Mouse (Mus musculus): ENCODE measurements around the gene Fosl2. TPM values are rescaled to one million over a fixed set of nuclear protein-coding genes. Genes with fewer than 3 reads are reported as not detected.

Fosl2 gene
- polyA plus RNA-seq, 1 experiment from 2014 or later = 1.8 TPM

DNA sequence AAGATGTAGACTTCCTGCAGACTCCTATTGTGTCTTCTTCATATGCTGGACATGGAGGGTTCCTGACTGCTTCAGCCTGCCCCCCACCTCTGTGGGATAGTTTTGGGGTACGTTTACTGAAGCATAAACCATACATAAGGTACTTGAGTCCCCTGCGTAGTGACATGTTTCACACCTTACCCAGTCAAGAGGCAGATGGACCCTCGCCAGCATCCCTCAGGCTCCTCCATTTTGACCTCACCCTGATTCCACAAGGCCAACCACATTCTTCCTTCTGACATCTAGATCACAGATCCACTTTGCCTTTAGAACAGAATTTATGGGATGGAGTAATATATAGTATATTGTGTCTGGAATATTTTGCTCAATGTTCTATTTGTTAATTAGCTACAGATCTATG lies 8.4 kb upstream of the Fosl2 start:
- ATAC-seq (no peak), DNase-seq (ENCODE audit: low spot score) (no peak)
- Histone ChIP-seq H3K27ac (ENCODE audit: low read depth, low read length) (no peak overlapping the region), H3K4me1 (ENCODE audit: control insufficient read depth, insufficient read depth, low read length) (no peaks in the 10 kb centered on the region), H3K9me3 (replicated peaks; ENCODE audit: control insufficient read depth, low read length) (no peaks in the 10 kb centered on the region), H3K27me3 (replicated peaks; ENCODE audit: control insufficient read depth, insufficient read depth, low read length) (peaks cover 9% of the 10 kb centered on the region; the same call in 1 of the 2 replicates), H3K36me3 (ENCODE audit: control insufficient read depth, insufficient read depth, low read length) (no peaks in the 10 kb centered on the region), H3K4me3 (ENCODE audit: low read depth, low read length) (no peak overlapping the region), H3K4me2 (ENCODE audit: low read length) (no peak overlapping the region), H3K9ac (ENCODE audit: low read length) (no peak overlapping the region)
- WGBS = 86% methylated on average over 3 of the region's 3 CpGs

- no peaks in the 10 kb centered on the region for H3K36me3 ChIP-seq (ENCODE audit: control insufficient read depth, insufficient read depth, low read length)
- no peak overlapping the region for H3K4me2 ChIP-seq (ENCODE audit: low read length)
- DNase-seq (ENCODE audit: low spot score) (no peak), ATAC-seq (no peak)
- 65% methylated on average over 3 of the region's 3 CpGs for WGBS
- H3K27ac ChIP-seq (ENCODE audit: low read depth, low read length) = no peak overlapping the region
- no peak overlapping the region for H3K9ac ChIP-seq (ENCODE audit: low read length)
- H3K4me1 ChIP-seq (ENCODE audit: control insufficient read depth, insufficient read depth, low read length) = no peaks in the 10 kb centered on the region
- peaks cover 14% of the 10 kb centered on the region for H3K27me3 ChIP-seq (replicated peaks; ENCODE audit: control insufficient read depth, insufficient read depth, low read length)
- no peaks in the 10 kb centered on the region for H3K9me3 ChIP-seq (replicated peaks; ENCODE audit: control insufficient read depth, low read length)
- no peak overlapping the region for H3K4me3 ChIP-seq (ENCODE audit: low read depth, low read length)
Measured at GRCm38 (mm10) chr5:32127927-32128326, 7.7 kb upstream of the Fosl2 start.

DNA sequence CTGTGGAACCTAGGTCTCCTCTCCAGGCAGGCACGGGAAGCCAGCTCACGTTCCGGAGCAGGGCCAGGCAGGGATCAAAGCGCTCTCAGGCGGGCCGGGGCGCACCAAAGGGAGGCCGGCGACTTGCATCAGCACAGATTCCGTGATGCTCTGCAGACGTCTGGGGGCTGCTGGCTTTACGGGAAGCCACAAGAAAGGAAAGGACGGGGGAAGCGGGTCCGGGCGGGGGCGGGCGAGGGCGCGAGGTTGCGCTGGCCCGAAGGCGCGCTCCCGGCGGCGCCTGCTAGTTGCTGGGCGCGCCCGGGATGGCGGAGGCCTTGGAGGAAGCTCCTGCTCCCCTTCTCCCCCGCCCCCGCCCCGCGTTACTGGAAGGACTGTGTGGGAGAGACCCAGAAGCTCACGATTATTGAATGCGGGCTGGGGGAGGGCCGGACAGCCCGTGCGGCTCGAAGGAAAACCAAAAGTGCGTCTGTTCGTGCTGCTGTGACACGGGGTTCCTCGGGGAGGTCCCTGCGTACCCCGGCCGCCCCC lies 2.6 kb upstream of the Fosl2 start:
- H3K4me3 ChIP-seq (ENCODE audit: low read depth, low read length) = peak overlapping the region; percentile 53
- H3K27ac ChIP-seq (ENCODE audit: low read depth, low read length) = no peak overlapping the region
- peak overlapping the region; percentile 67 for H3K9ac ChIP-seq (ENCODE audit: low read length)
- ATAC-seq (peak; percentile 28), DNase-seq (ENCODE audit: low spot score) (peak; percentile 53)
- H3K4me1 ChIP-seq (ENCODE audit: control insufficient read depth, insufficient read depth, low read length) = peaks cover 13% of the 10 kb centered on the region
- H3K4me2 ChIP-seq (ENCODE audit: low read length) = peak overlapping the region; percentile 95
- 2% methylated on average over 47 of the region's 48 CpGs for WGBS
- no peaks in the 10 kb centered on the region for H3K36me3 ChIP-seq (ENCODE audit: control insufficient read depth, insufficient read depth, low read length)
- no peaks in the 10 kb centered on the region for H3K9me3 ChIP-seq (replicated peaks; ENCODE audit: control insufficient read depth, low read length)
- peaks cover 47% of the 10 kb centered on the region for H3K27me3 ChIP-seq (replicated peaks; ENCODE audit: control insufficient read depth, insufficient read depth, low read length)

GRCm38 (mm10) chr5:32133549-32134004 lies 2.0 kb upstream of the Fosl2 start:
- H3K9me3 ChIP-seq (replicated peaks; ENCODE audit: control insufficient read depth, low read length) = no peaks in the 10 kb centered on the region
- peak overlapping the region; percentile 53 for H3K4me3 ChIP-seq (ENCODE audit: low read depth, low read length)
- peak; percentile 18; the same call in 1 of the 2 replicates for ATAC-seq
- peak overlapping the region; percentile 95 for H3K4me2 ChIP-seq (ENCODE audit: low read length)
- peak; percentile 52 for DNase-seq (ENCODE audit: low spot score)
- H3K27ac ChIP-seq (ENCODE audit: low read depth, low read length) = no peak overlapping the region
- H3K36me3 ChIP-seq (ENCODE audit: control insufficient read depth, insufficient read depth, low read length) = no peaks in the 10 kb centered on the region
- peaks cover 47% of the 10 kb centered on the region for H3K27me3 ChIP-seq (replicated peaks; ENCODE audit: control insufficient read depth, insufficient read depth, low read length)
- WGBS = under 1% methylated on average over 20 of the region's 20 CpGs
- peaks cover 13% of the 10 kb centered on the region for H3K4me1 ChIP-seq (ENCODE audit: control insufficient read depth, insufficient read depth, low read length)
- H3K9ac ChIP-seq (ENCODE audit: low read length) = peak overlapping the region; percentile 67

DNA sequence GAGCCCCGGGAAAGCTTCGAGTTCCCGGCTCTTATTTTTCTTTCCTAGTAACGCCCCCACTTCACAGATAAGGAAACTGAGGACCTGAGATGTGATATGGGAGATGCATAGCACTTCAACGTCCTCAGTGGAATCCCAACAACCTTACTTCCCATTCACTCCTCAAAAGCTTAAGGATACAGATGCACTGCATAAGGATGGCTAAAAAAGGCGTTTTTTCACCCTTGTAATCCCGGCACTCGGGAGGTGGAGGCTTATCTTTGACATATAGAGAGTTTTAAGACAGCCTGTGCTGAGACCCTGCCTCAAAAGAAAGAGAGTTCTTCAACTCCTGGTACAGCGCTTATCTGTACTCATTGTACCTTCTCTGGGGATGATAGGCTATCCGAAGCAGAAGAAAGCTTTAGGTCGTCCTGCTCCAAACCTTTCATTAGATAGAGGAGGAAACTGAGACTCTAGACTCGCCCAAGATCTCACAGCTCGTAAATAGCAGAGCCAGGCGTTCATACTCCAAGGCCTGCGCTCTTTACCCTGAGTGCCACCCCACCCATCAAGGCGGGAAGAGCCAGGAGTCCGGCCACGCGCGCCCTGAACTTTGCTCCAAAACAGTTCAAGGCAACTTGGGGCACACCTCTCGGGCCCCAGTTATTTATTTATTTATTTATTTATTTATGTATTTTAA lies 1.4 kb upstream of the Fosl2 start:
- no peaks in the 10 kb centered on the region for H3K36me3 ChIP-seq (ENCODE audit: control insufficient read depth, insufficient read depth, low read length)
- no peak for DNase-seq (ENCODE audit: low spot score)
- no peak for ATAC-seq
- peaks cover 50% of the 10 kb centered on the region for H3K27me3 ChIP-seq (replicated peaks; ENCODE audit: control insufficient read depth, insufficient read depth, low read length)
- H3K9me3 ChIP-seq (replicated peaks; ENCODE audit: control insufficient read depth, low read length) = no peaks in the 10 kb centered on the region
- peak overlapping the region; percentile 95 for H3K4me2 ChIP-seq (ENCODE audit: low read length)
- peaks cover 13% of the 10 kb centered on the region for H3K4me1 ChIP-seq (ENCODE audit: control insufficient read depth, insufficient read depth, low read length)
- 3% methylated on average over 21 of the region's 21 CpGs for WGBS
- no peak overlapping the region for H3K27ac ChIP-seq (ENCODE audit: low read depth, low read length)
- peak overlapping the region; percentile 53 for H3K4me3 ChIP-seq (ENCODE audit: low read depth, low read length)
- H3K9ac ChIP-seq (ENCODE audit: low read length) = peak overlapping the region; percentile 67

GRCm38 (mm10) chr5:32134903-32135335 lies 682 bp upstream of the Fosl2 start:
- no peak for DNase-seq (ENCODE audit: low spot score)
- H3K36me3 ChIP-seq (ENCODE audit: control insufficient read depth, insufficient read depth, low read length) = no peaks in the 10 kb centered on the region
- peaks cover 13% of the 10 kb centered on the region for H3K4me1 ChIP-seq (ENCODE audit: control insufficient read depth, insufficient read depth, low read length)
- ATAC-seq = peak; percentile 63
- peak overlapping the region; percentile 77 for H3K27ac ChIP-seq (ENCODE audit: low read depth, low read length)
- under 1% methylated on average over 39 of the region's 54 CpGs for WGBS
- H3K9ac ChIP-seq (ENCODE audit: low read length) = peak overlapping the region; percentile 61
- no peaks in the 10 kb centered on the region for H3K9me3 ChIP-seq (replicated peaks; ENCODE audit: control insufficient read depth, low read length)
- H3K27me3 ChIP-seq (replicated peaks; ENCODE audit: control insufficient read depth, insufficient read depth, low read length) = peaks cover 50% of the 10 kb centered on the region
- peak overlapping the region; percentile 53 for H3K4me3 ChIP-seq (ENCODE audit: low read depth, low read length)
- H3K4me2 ChIP-seq (ENCODE audit: low read length) = peak overlapping the region; percentile 95

- no peak for DNase-seq (ENCODE audit: low spot score)
- Histone ChIP-seq H3K4me3 (ENCODE audit: low read depth, low read length) (peak overlapping the region; percentile 53), H3K4me1 (ENCODE audit: control insufficient read depth, insufficient read depth, low read length) (peaks cover 13% of the 10 kb centered on the region), H3K4me2 (ENCODE audit: low read length) (peak overlapping the region; percentile 95), H3K36me3 (ENCODE audit: control insufficient read depth, insufficient read depth, low read length) (no peaks in the 10 kb centered on the region), H3K27ac (ENCODE audit: low read depth, low read length) (peak overlapping the region; percentile 60; the same call in 1 of the 2 replicates), H3K27me3 (replicated peaks; ENCODE audit: control insufficient read depth, insufficient read depth, low read length) (peaks cover 46% of the 10 kb centered on the region), H3K9ac (ENCODE audit: low read length) (peak overlapping the region; percentile 57), H3K9me3 (replicated peaks; ENCODE audit: control insufficient read depth, low read length) (no peaks in the 10 kb centered on the region)
- no peak for ATAC-seq
- under 1% methylated on average over 55 of the region's 63 CpGs for WGBS
Measured at GRCm38 (mm10) chr5:32136301-32136863, 781 bp downstream of the Fosl2 start.

GRCm38 (mm10) chr5:32137106-32137522 lies 1.5 kb downstream of the Fosl2 start:
- peak overlapping the region; percentile 53 for H3K4me3 ChIP-seq (ENCODE audit: low read depth, low read length)
- DNase-seq (ENCODE audit: low spot score) (peak; percentile 31), ATAC-seq (no peak)
- no peaks in the 10 kb centered on the region for H3K36me3 ChIP-seq (ENCODE audit: control insufficient read depth, insufficient read depth, low read length)
- H3K27me3 ChIP-seq (replicated peaks; ENCODE audit: control insufficient read depth, insufficient read depth, low read length) = peaks cover 42% of the 10 kb centered on the region
- H3K9me3 ChIP-seq (replicated peaks; ENCODE audit: control insufficient read depth, low read length) = no peaks in the 10 kb centered on the region
- H3K4me2 ChIP-seq (ENCODE audit: low read length) = peak overlapping the region; percentile 95
- no peak overlapping the region for H3K27ac ChIP-seq (ENCODE audit: low read depth, low read length)
- H3K9ac ChIP-seq (ENCODE audit: low read length) = peak overlapping the region; percentile 57; the same call in 1 of the 2 replicates
- peaks cover 13% of the 10 kb centered on the region for H3K4me1 ChIP-seq (ENCODE audit: control insufficient read depth, insufficient read depth, low read length)
- 2% methylated on average over 12 of the region's 12 CpGs for WGBS
